Mouse (Mus musculus) bone marrow, adult 2 months (tissue): ENCODE data around the gene Ncoa1. TPM values are rescaled to one million over a fixed set of nuclear protein-coding genes. Genes with fewer than 3 reads are reported as not detected.

ENCODE experiments used
- H3K27ac ChIP-seq: fragments of 200-500 bp; 2 replicates; pipeline ENCODE4 v1.5.1; 2012; ENCODE audit warnings: low read depth, mild to moderate bottlenecking, control low read depth, inconsistent platforms, low read length; ENCODE audit not compliant: control insufficient read depth, poor library complexity, insufficient read depth
- H3K4me1 ChIP-seq: fragments of 200-500 bp; 2 replicates; pipeline ENCODE4 v1.6.1; 2011; ENCODE audit warnings: low read length; ENCODE audit not compliant: control insufficient read depth, insufficient read depth
- H3K4me3 ChIP-seq: fragments of 200-500 bp; replicated peaks from 2 replicates; pipeline ENCODE3; 2011; ENCODE audit warnings: mild to moderate bottlenecking, low read depth, low read length, control low read depth; ENCODE audit not compliant: control insufficient read depth
- CTCF ChIP-seq: fragments of 200-500 bp; IDR thresholded peaks from 2 replicates; pipeline ENCODE4 v1.5.1; 2011; ENCODE audit warnings: low read length, control low read depth; ENCODE audit not compliant: control insufficient read depth, insufficient read depth
- POLR2A ChIP-seq: fragments of 200-500 bp; IDR thresholded peaks from 2 replicates; pipeline ENCODE4 v1.6.1; 2011; ENCODE audit warnings: low read depth, mild to moderate bottlenecking, control low read depth, low read length, borderline replicate concordance; ENCODE audit not compliant: control insufficient read depth
- WGBS: fragments of 180-500 bp; shearing (Covaris S2); methylation state at CpG from one replicate; pipeline ENCODE4 v1.1.7; 2018; 5-methylcytosine and 5-hydroxymethylcytosine counted together
- polyA plus RNA-seq: library from polyadenylated mRNA; stranded (reverse); fragments of >200 nt; gene quantifications from 2 replicates; pipeline ENCODE4 v1.2.4, GENCODE M21; 2011; ENCODE audit warnings: low replicate concordance; ENCODE audit not compliant: missing spikeins, insufficient read depth, insufficient read length

Gene Ncoa1
- polyA plus RNA-seq, 1 experiment, result 16.2 TPM

DNA sequence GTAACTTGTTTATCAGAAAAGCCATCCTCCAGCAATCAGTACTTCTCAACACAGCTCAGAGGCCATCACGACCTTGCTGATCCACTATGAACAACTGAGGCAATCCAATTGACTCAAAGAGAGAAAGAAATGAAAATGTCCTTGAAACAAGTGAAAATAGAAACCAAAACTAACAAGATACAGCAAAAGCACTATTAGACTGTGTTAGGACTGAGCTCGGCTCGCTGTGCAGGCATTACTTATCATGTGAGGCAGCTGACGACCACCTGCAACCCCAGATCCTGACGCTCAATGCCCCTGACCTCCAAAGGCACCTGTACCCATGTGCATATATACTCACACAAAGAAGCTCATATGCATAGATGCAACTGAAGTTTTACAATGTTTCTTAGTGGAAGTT is 40.8 kb downstream of the Ncoa1 start:
- Histone ChIP-seq H3K4me3 (no peak overlapping the region), H3K27ac (no peak overlapping the region), H3K4me1 (no peaks in the 10 kb centered on the region)
- TF ChIP-seq POLR2A, result no peak
- no peak for TF ChIP-seq CTCF
- WGBS, result 22% methylated on average over 5 of the region's 5 CpGs

DNA sequence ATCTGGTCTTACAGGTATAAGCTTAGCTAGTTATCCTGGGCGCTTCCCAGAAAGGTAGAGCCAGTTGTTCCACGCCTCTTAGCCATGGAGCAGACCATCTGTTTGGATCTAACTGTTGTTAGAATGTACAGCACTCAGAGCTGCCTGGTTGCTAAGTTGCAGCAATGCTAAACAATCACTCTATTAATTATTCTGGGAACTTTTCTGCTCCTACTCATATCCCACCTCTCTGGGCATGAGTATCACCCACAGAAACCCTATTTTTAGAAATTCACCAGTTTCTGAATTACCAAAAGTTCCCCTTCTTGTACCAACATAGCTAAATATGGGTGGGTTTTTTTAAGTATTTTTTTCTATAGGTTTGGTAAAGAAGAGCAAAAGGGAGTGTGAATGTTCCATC is 43.4 kb downstream of the Ncoa1 start:
- Histone ChIP-seq H3K4me1 (no peaks in the 10 kb centered on the region; the same call in 1 of the 2 replicates), H3K27ac (no peak overlapping the region), H3K4me3 (no peak overlapping the region)
- TF ChIP-seq CTCF, result no peak
- no peak for TF ChIP-seq POLR2A
- 76% methylated on average over 2 of the region's 2 CpGs for WGBS

DNA sequence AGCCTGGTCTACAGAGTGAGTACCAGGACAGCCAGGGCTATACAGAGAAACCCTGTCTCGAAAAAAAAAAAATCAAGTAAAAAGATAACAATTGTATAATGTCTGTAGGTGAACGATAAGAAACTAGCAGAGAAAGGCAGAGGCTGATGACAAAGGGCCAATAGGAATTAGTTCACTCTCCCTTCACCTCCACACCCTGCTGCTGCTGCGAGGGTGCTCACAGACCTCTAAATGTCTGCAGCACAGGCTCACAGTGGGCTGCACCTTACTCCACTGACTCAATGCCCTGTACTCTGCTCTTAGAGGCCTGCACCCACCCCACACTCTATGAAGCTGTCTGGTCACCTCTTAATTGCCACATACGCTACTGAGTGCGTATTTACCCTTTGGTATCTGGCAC is 45.0 kb downstream of the Ncoa1 start:
- TF ChIP-seq CTCF (no peak), POLR2A (no peak)
- WGBS, result 68% methylated on average over 5 of the region's 5 CpGs
- Histone ChIP-seq H3K27ac (no peak overlapping the region), H3K4me3 (no peak overlapping the region), H3K4me1 (no peaks in the 10 kb centered on the region; the same call in 1 of the 2 replicates)

DNA sequence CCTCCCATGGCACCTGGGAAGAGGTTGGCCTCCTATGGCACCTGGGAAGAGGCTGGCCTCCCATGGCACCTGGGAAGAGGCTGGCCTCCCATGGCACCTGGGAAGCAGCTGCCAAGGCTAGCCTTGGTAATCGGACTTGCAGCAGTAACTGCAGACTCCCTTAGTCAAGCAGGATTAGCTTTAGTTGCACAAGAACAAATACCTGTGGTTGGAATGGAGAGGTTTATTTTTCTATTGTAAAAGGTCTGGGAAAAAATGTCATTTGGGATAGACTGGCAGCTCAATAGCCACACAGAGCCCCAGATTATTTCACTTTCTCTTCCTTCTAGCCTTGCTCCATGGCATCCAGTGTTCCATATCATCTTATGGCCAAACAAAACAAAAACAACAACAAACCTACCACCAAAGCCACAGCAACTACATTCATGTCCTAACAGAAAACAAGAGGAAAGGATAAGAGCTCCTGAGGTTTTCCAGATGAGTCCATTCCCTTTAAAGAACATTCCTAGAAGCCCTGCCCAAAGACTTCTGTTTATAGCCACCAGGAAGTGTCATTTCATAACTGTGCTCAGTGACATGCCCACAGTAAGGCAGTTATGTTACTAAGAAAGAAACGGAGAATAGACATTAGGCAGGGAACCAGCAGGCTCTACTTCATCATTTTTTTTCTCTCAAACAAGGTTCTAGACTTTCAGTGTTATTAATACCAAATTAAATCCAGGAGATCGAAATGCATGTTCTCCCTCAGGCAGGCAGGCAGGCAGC is 46.7 kb downstream of the Ncoa1 start:
- Histone ChIP-seq H3K4me1 (no peaks in the 10 kb centered on the region; the same call in 1 of the 2 replicates), H3K4me3 (no peak overlapping the region), H3K27ac (peak overlapping the region; percentile 43; the same call in 1 of the 2 replicates)
- TF ChIP-seq POLR2A, result no peak
- no peak for TF ChIP-seq CTCF
- 30% methylated on average over 3 of the region's 3 CpGs for WGBS

DNA sequence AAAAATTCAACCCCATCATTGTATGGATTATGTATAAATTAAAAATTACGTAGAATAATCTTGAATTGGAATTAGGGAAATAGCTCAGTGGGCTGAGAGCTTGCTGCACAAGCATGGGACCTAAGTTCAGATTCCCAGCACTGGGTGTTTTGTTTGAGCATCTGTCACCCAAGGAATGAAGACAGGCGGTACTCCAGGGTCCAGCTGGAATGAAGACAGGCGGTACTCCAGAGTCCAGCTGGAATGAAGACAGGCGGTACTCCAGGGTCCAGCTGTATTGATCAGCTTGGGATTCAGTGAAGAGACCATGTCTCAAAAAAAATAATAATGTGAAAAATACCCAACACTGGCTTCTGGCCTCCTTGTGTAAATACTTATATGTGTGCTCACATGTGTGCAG is 58.2 kb downstream of the Ncoa1 start:
- H3K27ac ChIP-seq, result no peak overlapping the region
- TF ChIP-seq CTCF (no peak), POLR2A (no peak)
- WGBS, result 92% methylated on average over 4 of the region's 4 CpGs
- no peaks in the 10 kb centered on the region; the same call in none of the 2 replicates for H3K4me1 ChIP-seq
- H3K4me3 ChIP-seq, result no peak overlapping the region

DNA sequence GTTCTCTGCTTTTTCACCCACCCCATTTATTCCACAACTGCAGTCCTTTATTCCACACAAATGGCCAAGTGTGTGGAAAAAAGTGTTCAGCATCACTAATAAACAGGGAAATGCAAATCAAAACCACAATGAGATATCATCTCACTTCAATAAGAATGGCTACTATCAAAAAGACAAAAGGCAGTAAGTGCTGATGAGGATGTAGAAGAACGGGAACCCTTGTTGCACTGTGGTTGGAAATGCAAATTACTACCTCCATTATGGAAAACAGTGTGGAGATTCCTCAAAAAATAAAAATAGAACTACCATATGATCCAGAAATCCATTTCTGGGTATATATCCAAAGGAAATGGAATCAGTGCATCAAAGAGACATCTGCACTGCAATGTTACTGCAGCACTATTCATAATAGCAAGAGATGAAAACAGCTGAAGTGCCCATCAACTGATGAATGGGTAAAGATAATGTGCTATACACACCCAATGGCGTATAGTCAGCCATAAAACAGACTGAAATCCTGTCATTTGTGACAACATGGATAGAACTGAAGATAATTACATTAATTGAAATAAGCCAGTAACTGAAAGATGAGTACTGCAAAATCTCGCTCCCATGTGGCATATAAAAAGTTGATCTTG is 59.2 kb downstream of the Ncoa1 start:
- TF ChIP-seq POLR2A (no peak), CTCF (no peak)
- H3K27ac ChIP-seq, result no peak overlapping the region
- H3K4me3 ChIP-seq, result no peak overlapping the region
- no peaks in the 10 kb centered on the region; the same call in none of the 2 replicates for H3K4me1 ChIP-seq
- 73% methylated on average over 3 of the region's 3 CpGs for WGBS

DNA sequence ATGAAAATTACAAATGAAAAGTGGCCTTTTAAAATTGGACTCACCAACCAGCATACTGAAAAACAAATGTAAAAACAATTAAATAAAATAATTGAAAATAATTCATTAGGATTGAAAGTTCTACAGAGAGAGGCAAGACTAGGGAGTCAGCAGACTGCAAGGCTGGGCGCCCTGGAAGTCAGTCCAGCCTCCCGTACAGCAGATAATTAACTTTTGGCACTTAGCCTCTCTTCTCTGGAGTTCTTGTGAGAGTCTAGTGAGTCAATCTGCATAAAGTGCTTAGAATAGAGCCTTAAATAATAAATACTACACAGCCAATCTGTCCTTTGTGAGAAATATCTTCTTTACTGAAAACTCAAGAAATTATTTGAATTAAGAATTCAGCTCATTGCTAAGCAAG is 69.9 kb downstream of the Ncoa1 start:
- WGBS, result 78% methylated on average over 2 of the region's 2 CpGs
- TF ChIP-seq POLR2A (no peak), CTCF (no peak)
- no peak overlapping the region for H3K27ac ChIP-seq
- H3K4me3 ChIP-seq, result no peak overlapping the region
- H3K4me1 ChIP-seq, result no peaks in the 10 kb centered on the region

DNA sequence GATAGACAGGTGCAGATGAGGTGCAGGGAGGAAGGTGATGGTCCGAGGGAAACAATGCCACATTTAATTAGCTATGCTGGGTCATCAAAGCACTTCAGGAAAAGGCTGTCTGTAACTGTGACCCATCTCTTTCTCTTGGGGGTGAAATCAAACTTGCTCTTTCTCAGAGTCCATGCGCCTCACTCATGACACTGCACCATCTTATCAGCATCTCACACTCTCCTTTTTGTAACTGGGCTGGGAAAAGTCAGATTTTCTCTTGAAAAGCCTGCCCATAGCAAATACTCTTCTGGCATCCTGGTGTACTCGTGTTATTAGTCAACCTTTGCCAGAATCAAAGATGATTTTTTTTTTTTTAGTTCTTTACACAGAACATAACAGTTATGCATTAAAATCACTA is 70.8 kb downstream of the Ncoa1 start:
- no peak for TF ChIP-seq POLR2A
- no peak for TF ChIP-seq CTCF
- no peak overlapping the region for H3K4me3 ChIP-seq
- H3K27ac ChIP-seq, result no peak overlapping the region
- 64% methylated on average over 3 of the region's 3 CpGs for WGBS
- H3K4me1 ChIP-seq, result no peaks in the 10 kb centered on the region

DNA sequence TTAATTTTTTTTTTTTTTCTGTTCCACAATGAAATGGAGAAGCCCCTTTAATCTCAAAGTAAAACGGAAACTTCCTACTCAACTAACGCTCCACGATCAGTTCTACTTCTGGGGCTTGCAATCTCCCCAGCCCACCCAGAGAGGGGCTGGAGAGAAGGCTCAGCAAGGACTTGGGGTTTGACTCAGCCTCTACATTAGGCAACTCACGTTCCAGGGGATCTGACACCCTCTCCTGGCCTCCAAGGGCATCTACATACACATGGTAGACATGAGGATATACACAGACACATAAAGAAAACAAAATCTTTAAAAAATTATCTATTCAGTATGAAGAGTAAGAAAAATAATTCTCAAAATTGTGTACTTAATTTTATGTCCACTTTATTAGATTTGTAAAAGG is 73.8 kb downstream of the Ncoa1 start:
- WGBS, result 74% methylated on average over 4 of the region's 4 CpGs
- H3K4me3 ChIP-seq, result no peak overlapping the region
- H3K4me1 ChIP-seq, result no peaks in the 10 kb centered on the region
- H3K27ac ChIP-seq, result no peak overlapping the region
- TF ChIP-seq CTCF (no peak), POLR2A (no peak)
